Mouse (Mus musculus) mature B cell (primary cell): Measurements from ENCODE around the gene A630095E13Rik.
"Not testable (repeated sequence)": the region's sequence is repeated elsewhere in the genome, so short reads cannot be mapped to it uniquely, and the experiment has no call there.

ENCODE experiments used
- in situ Hi-C: fragments of 300-500 bp; cut with MboI; formaldehyde crosslinking; loops from 2 replicates; pipeline ENCODE4 v1.14.3; 2019

A630095E13Rik gene

GRCm38 (mm10) chr9:36643276-36643675 is at the start of gene A630095E13Rik:
TSS of gene A630095E13Rik (minus strand) at chr9:36643376.
- in situ Hi-C loops, result not testable (repeated sequence)

- in situ Hi-C loops, result no loop called here
These were observed 49.7 kb upstream of the A630095E13Rik start, which contains the start of gene Acrv1 for GRCm38 (mm10) chr9:36692920-36693319. TSS of gene Acrv1 (plus strand) at chr9:36693220.

GRCm38 (mm10) chr9:36687329-36687728 is 44.2 kb upstream of the A630095E13Rik start:
- in situ Hi-C loops, result no loop called here

- in situ Hi-C loops, result no loop called here
These were observed 38.2 kb upstream of the A630095E13Rik start for GRCm38 (mm10) chr9:36681424-36681823.
